17 mouse cellular contexts compared by ENCODE assay signal in genomic region chr5:99195436-99195835, GRCm38 (mm10).
DNase-seq lines count a peak whose midpoint lies in the region.
"Had no signal": no experiment of that assay in that cellular context is flagged by ENCODE, and none has a peak within 500 bp of the region (broad histone marks: within the 10 kb centered on the region; RNA-seq: fewer than 3 reads in every experiment).

No protein-coding gene starts in this region.

- intact Hi-C loops in heart, postnatal 25 days (cut with DNase I) = no loop called here

- peak; percentile 42 to 77 for DNase-seq in adrenal gland, adult (ENCODE audit: inconsistent age in 2 of 2, low spot score in 1 of 2)
- no peak for DNase-seq in adrenal gland, postnatal 4 days (ENCODE audit: low spot score in 2 of 2)
- DNase-seq in heart, adult 11 months = peak; percentile 52
- no peak for DNase-seq in heart, postnatal 25 days (ENCODE audit: low spot score)
- peak; percentile 17 for DNase-seq in adrenal gland, postnatal 14 days
- no peak for DNase-seq in right cerebral cortex, adult 18-20 months
- no peak for DNase-seq in lung, postnatal 14 days
- DNase-seq in kidney, adult 18-20 months = no peak
- DNase-seq: B cell, adult 2 months; cerebellum, adult 18-20 months; cerebellum, adult 9-10 months; cerebellum, postnatal 14 days; gastrocnemius, postnatal 10 days; gastrocnemius, postnatal 36 days; heart, postnatal 10 days; heart, postnatal 4 days; kidney, adult 2 months had no signal

Comparison
In these comparisons a context has a peak if more than half of its experiments do, and no peak if none do; other contexts are left out.
1. DNase-seq: peak in adrenal gland, adult (2 of 2), heart, adult 11 months (single experiment) and adrenal gland, postnatal 14 days (single experiment); none in adrenal gland, postnatal 4 days (0 of 2), heart, postnatal 25 days (single experiment), right cerebral cortex, adult 18-20 months (single experiment), lung, postnatal 14 days (single experiment) and kidney, adult 18-20 months (single experiment).